Mouse (Mus musculus) urinary bladder, postnatal 10 days (tissue): ENCODE measurements at regions not wholly inside any gene's neighbourhood (a gene's known extent, or its start where the extent isn't known, plus 50 kb on each side); places are given as distances from the start of the nearest gene placed in this dataset.

Source experiments
- DNase-seq: peaks from one replicate; pipeline ENCODE4 v3.0.0; 2022; ENCODE audit warnings: low spot score

GRCm38 (mm10) chr3:143710805-143711469, 494.1 kb downstream of the Lmo4 start:
- DNase-seq: no peak

GRCm38 (mm10) chr3:143706679-143707078, 498.3 kb downstream of the Lmo4 start:
- no peak for DNase-seq

- DNase-seq: no peak
These were observed 510.2 kb downstream of the Lmo4 start for GRCm38 (mm10) chr3:143694817-143695216.

GRCm38 (mm10) chr3:143685742-143686141, 519.3 kb downstream of the Lmo4 start:
- no peak for DNase-seq

GRCm38 (mm10) chr3:143678186-143678585, 526.8 kb downstream of the Lmo4 start:
- no peak for DNase-seq

GRCm38 (mm10) chr3:143674855-143675254, 530.2 kb downstream of the Lmo4 start:
- DNase-seq: no peak

- no peak for DNase-seq
These were observed 530.6 kb downstream of the Lmo4 start for GRCm38 (mm10) chr3:143674446-143674845.

GRCm38 (mm10) chr3:143662041-143662685, 542.9 kb downstream of the Lmo4 start:
- DNase-seq: no peak

GRCm38 (mm10) chr3:143659421-143659978, 545.5 kb downstream of the Lmo4 start:
- DNase-seq: no peak

- DNase-seq: no peak
These were observed 557.8 kb downstream of the Lmo4 start for GRCm38 (mm10) chr3:143647237-143647636.

- no peak for DNase-seq
These were observed 558.2 kb downstream of the Lmo4 start for GRCm38 (mm10) chr3:143646836-143647235.

GRCm38 (mm10) chr3:143633036-143633435, 572.0 kb downstream of the Lmo4 start:
- DNase-seq: no peak

- no peak for DNase-seq
These were observed 573.8 kb downstream of the Lmo4 start for GRCm38 (mm10) chr3:143631183-143631582.

- DNase-seq: no peak
These were observed 580.1 kb downstream of the Lmo4 start for GRCm38 (mm10) chr3:143624906-143625305.

GRCm38 (mm10) chr3:143622275-143622674, 582.7 kb downstream of the Lmo4 start:
- DNase-seq: no peak

- DNase-seq: no peak
These were observed 585.9 kb downstream of the Lmo4 start for GRCm38 (mm10) chr3:143619125-143619524.

- no peak for DNase-seq
These were observed 590.1 kb downstream of the Lmo4 start for GRCm38 (mm10) chr3:143614895-143615294.

GRCm38 (mm10) chr3:143614004-143614403, 591.0 kb downstream of the Lmo4 start:
- no peak for DNase-seq

GRCm38 (mm10) chr3:143609673-143610072, 595.3 kb downstream of the Lmo4 start:
- no peak for DNase-seq

- no peak for DNase-seq
These were observed 605.9 kb downstream of the Lmo4 start for GRCm38 (mm10) chr3:143599120-143599519.

GRCm38 (mm10) chr3:143596949-143597593, 607.9 kb downstream of the Lmo4 start:
- DNase-seq: no peak

GRCm38 (mm10) chr3:143596011-143596683, 608.9 kb downstream of the Lmo4 start:
- DNase-seq: no peak
